Mouse (Mus musculus) forebrain, embryonic 12.5 days (tissue): ENCODE results near the gene Ank2. TPM values are rescaled to one million over a fixed set of nuclear protein-coding genes. Genes with fewer than 3 reads are reported as not detected.

Source experiments
- ATAC-seq: fragments of 200-750 bp; cut with Nextera tagmentation; 2 replicates; pipeline ENCODE4 v1.8.0; 2017; ENCODE audit warnings: moderate TSS enrichment; ENCODE audit not compliant: low FRiP score
- H3K27ac ChIP-seq: fragments of 300-500 bp; sonication (generic); 2 replicates; pipeline ENCODE4 v1.5.1; 2016; ENCODE audit warnings: mild to moderate bottlenecking
- H3K27me3 ChIP-seq: fragments of 300-500 bp; sonication (generic); 2 replicates; pipeline ENCODE4 v1.6.1; 2016; ENCODE audit warnings: mild to moderate bottlenecking
- H3K36me3 ChIP-seq: fragments of 300-500 bp; sonication (generic); replicated peaks from 2 replicates; pipeline ENCODE4 v1.6.1; 2016; ENCODE audit warnings: mild to moderate bottlenecking
- H3K4me1 ChIP-seq: fragments of 300-500 bp; sonication (generic); 2 replicates; pipeline ENCODE4 v1.6.1; 2016
- H3K4me2 ChIP-seq: fragments of 300-500 bp; sonication (generic); 2 replicates; pipeline ENCODE4 v1.6.1; 2016; ENCODE audit warnings: mild to moderate bottlenecking, moderate library complexity
- H3K4me3 ChIP-seq: fragments of 300-500 bp; sonication (generic); replicated peaks from 2 replicates; pipeline ENCODE4 v1.5.1; 2016; ENCODE audit warnings: mild to moderate bottlenecking
- H3K9ac ChIP-seq: fragments of 300-500 bp; sonication (generic); 2 replicates; pipeline ENCODE4 v1.6.1; 2016; ENCODE audit warnings: mild to moderate bottlenecking
- H3K9me3 ChIP-seq: fragments of 300-500 bp; sonication (generic); 2 replicates; pipeline ENCODE4 v1.6.1; 2016
- WGBS: fragments of 180-500 bp; shearing (Covaris S2); methylation state at CpG from one replicate; pipeline ENCODE4 v1.1.7; 2016; 5-methylcytosine and 5-hydroxymethylcytosine counted together
- microRNA counts: library from miRNA; unstranded; fragments of <30 nt; microRNA quantifications from one replicate; lab custom pipeline; 2017
- microRNA-seq: library from miRNA; unstranded; fragments of <30 nt; microRNA quantifications from one replicate; pipeline ENCODE4, GENCODE M21; 2017
- polyA plus RNA-seq: library from polyadenylated mRNA; unstranded; fragments of >200 nt; fragmentation: Nextera tagmentation; extraction: Ambion mirVana; gene quantifications from 2 replicates; pipeline ENCODE4 v1.2.1, GENCODE M21; 2016

The Ank2 gene
- polyA plus RNA-seq, 1 experiment from 2014 or later = 121 TPM

DNA sequence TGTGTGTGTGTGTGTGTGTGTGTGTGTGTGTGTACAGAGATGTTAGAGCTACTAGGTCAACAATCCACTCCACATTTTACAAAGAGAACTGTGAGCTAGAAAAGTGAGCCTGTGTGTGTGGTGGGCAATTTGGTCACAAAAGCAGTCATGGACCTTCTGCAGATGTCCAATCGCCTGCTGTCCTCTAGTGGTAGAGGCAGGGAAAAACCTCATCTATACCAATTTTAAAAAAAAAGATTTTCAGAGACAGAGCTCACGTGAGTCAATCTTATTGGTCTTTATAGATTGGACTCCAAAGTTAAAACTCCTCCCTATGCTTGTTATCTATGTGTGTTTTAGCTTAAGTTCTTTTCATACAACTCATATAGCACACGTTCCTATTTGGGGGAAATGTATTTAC is 595.6 kb downstream of the Ank2 start:
- no peak overlapping the region for H3K27ac ChIP-seq
- H3K4me1 ChIP-seq = no peaks in the 10 kb centered on the region
- no peaks in the 10 kb centered on the region for H3K27me3 ChIP-seq
- no peak overlapping the region for H3K4me2 ChIP-seq
- peak; percentile 77; the same call in 1 of the 2 replicates for ATAC-seq
- H3K36me3 ChIP-seq = no peaks in the 10 kb centered on the region
- WGBS = 19% methylated on average over 3 of the region's 3 CpGs
- no peak overlapping the region for H3K4me3 ChIP-seq
- no peak overlapping the region for H3K9ac ChIP-seq
- no peaks in the 10 kb centered on the region for H3K9me3 ChIP-seq

GRCm38 (mm10) chr3:126886644-126887043 is 612.5 kb downstream of the Ank2 start:
- Histone ChIP-seq H3K9me3 (no peaks in the 10 kb centered on the region), H3K4me3 (no peak overlapping the region), H3K9ac (no peak overlapping the region), H3K4me2 (no peak overlapping the region), H3K4me1 (no peaks in the 10 kb centered on the region), H3K27ac (no peak overlapping the region), H3K36me3 (no peaks in the 10 kb centered on the region), H3K27me3 (no peaks in the 10 kb centered on the region)
- ATAC-seq = no peak
- 74% methylated on average over 4 of the region's 4 CpGs for WGBS

GRCm38 (mm10) chr3:126886090-126886489 is 613.1 kb downstream of the Ank2 start:
- Histone ChIP-seq H3K27me3 (no peaks in the 10 kb centered on the region), H3K4me1 (no peaks in the 10 kb centered on the region), H3K4me3 (no peak overlapping the region), H3K9ac (no peak overlapping the region), H3K4me2 (no peak overlapping the region), H3K36me3 (no peaks in the 10 kb centered on the region), H3K9me3 (no peaks in the 10 kb centered on the region), H3K27ac (no peak overlapping the region)
- no peak for ATAC-seq
- 86% methylated on average over 4 of the region's 4 CpGs for WGBS

GRCm38 (mm10) chr3:126878233-126878632 is 620.9 kb downstream of the Ank2 start:
- Histone ChIP-seq H3K27me3 (no peaks in the 10 kb centered on the region), H3K36me3 (no peaks in the 10 kb centered on the region), H3K9ac (no peak overlapping the region), H3K27ac (no peak overlapping the region), H3K4me3 (no peak overlapping the region), H3K4me2 (no peak overlapping the region), H3K4me1 (no peaks in the 10 kb centered on the region), H3K9me3 (no peaks in the 10 kb centered on the region)
- no peak for ATAC-seq
- 64% methylated on average over 1 of the region's 1 CpGs for WGBS

MicroRNA genes within 50 kb of the gene (microRNA counts, 519-probe panel; counts per million panel counts)
- microRNA mmu-miR-302a (lab: Ali Mortazavi, UCI) = 3,259 counts per million, percentile 28 among the panel's probes with 10 or more counts
- microRNA mmu-miR-302b (lab: Ali Mortazavi, UCI) = not detected
- microRNA mmu-miR-302c (lab: Ali Mortazavi, UCI) = not detected
- microRNA mmu-miR-302d (lab: Ali Mortazavi, UCI) = 4,497 counts per million, percentile 55 among the panel's probes with 10 or more counts
- microRNA mmu-miR-367 (lab: Ali Mortazavi, UCI) = 3,498 counts per million, percentile 33 among the panel's probes with 10 or more counts

Small RNA genes lying within 50 kb of the gene (microRNA-seq; reads per million reads assigned to microRNA genes)
- gene Gm44494 (not detected), gene Mir302a (906 reads per million, percentile 75 among the genes with 10 or more reads in this experiment), gene Mir302b (602 reads per million, percentile 71 among the genes with 10 or more reads in this experiment), gene Mir302c (103 reads per million, percentile 49 among the genes with 10 or more reads in this experiment), gene Mir302d (795 reads per million, percentile 74 among the genes with 10 or more reads in this experiment), gene Mir367 (not detected)

Other genes with a start within 250 kb of the Ank2 start
- gene Larp7, start 54.0 kb upstream of the Ank2 start, polyA plus RNA-seq = 72.5 and 75.1 TPM in 2 replicates
- 16.5 and 20.0 TPM in 2 replicates for gene Zgrf1, start 54.1 kb upstream of the Ank2 start, polyA plus RNA-seq
- 161 and 168 TPM in 2 replicates for gene Neurog2, start 133.8 kb upstream of the Ank2 start, polyA plus RNA-seq